Mouse (Mus musculus): ENCODE measurements around the gene Aldob. TPM values are rescaled to one million over a fixed set of nuclear protein-coding genes. Genes with fewer than 3 reads are reported as not detected.

Gene Aldob
- polyA plus RNA-seq, 1 experiment from 2014 or later, result 94.2 TPM

DNA sequence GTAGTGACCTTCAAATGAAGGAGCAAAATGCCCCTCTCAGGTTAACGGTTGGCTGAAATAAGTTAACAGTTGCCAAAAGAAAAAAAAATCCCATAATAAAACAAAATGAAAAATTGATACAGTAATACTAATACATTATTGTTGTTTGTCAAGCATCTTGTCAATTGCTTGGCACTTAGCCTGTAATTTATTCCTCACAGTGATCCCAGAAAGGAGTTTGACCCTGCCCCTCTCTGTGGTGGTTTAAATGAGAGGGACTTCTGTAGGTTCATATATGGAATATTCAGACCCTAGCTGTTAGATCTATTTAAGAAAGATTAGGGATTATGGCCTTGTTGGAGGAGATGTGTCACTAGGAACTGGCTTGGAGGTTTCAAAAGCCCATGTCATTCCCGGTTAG is 3.3 kb downstream of the Aldob start:
- 83% methylated on average over 2 of the region's 2 CpGs for WGBS
- H3K4me3 ChIP-seq (ENCODE audit: low read depth, low read length), result no peak overlapping the region
- H3K27me3 ChIP-seq (replicated peaks; ENCODE audit: control insufficient read depth, insufficient read depth, low read length), result no peaks in the 10 kb centered on the region
- no peak for ATAC-seq (replicated peaks; ENCODE audit: low FRiP score, low TSS enrichment, low read depth)
- no peak for DNase-seq (ENCODE audit: low spot score)
- no peak overlapping the region for H3K9ac ChIP-seq (ENCODE audit: low read length)
- H3K4me1 ChIP-seq (replicated peaks; ENCODE audit: control insufficient read depth, insufficient read depth, low read length), result no peaks in the 10 kb centered on the region
- no peaks in the 10 kb centered on the region for H3K36me3 ChIP-seq (ENCODE audit: control insufficient read depth, insufficient read depth, low read length)
- H3K27ac ChIP-seq (ENCODE audit: low read depth), result no peak overlapping the region
- no peak overlapping the region for H3K4me2 ChIP-seq (ENCODE audit: low read length)
- H3K9me3 ChIP-seq (ENCODE audit: control insufficient read depth, low read length), result no peaks in the 10 kb centered on the region

DNA sequence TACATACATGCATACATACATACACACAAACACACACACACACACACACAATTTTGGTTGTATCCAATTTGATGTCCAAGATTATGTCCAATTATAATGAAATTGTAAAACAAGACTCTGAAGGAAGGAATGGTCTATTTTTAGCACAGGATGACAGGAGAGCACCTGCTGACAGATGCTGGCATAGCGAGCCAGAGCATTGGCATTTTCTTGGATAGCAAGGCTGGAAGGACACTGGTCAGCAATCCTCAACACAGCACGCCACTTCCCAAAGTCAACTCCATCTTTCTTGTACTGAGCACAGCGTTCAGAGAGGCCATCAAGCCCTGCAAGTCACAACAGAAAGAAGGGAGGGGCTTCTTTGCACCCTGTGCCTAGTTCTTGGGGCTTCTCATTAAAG is 8.4 kb downstream of the Aldob start:
- DNase-seq (ENCODE audit: low spot score) (no peak), ATAC-seq (replicated peaks; ENCODE audit: low FRiP score, low TSS enrichment, low read depth) (no peak)
- no peak overlapping the region for H3K4me2 ChIP-seq (ENCODE audit: low read length)
- H3K27me3 ChIP-seq (replicated peaks; ENCODE audit: control insufficient read depth, insufficient read depth, low read length), result no peaks in the 10 kb centered on the region
- no peak overlapping the region for H3K27ac ChIP-seq (ENCODE audit: low read depth)
- no peak overlapping the region for H3K9ac ChIP-seq (ENCODE audit: low read length)
- H3K36me3 ChIP-seq (ENCODE audit: control insufficient read depth, insufficient read depth, low read length), result no peaks in the 10 kb centered on the region
- 80% methylated on average over 3 of the region's 3 CpGs for WGBS
- H3K4me3 ChIP-seq (ENCODE audit: low read depth, low read length), result no peak overlapping the region
- no peaks in the 10 kb centered on the region for H3K9me3 ChIP-seq (ENCODE audit: control insufficient read depth, low read length)
- H3K4me1 ChIP-seq (replicated peaks; ENCODE audit: control insufficient read depth, insufficient read depth, low read length), result no peaks in the 10 kb centered on the region

DNA sequence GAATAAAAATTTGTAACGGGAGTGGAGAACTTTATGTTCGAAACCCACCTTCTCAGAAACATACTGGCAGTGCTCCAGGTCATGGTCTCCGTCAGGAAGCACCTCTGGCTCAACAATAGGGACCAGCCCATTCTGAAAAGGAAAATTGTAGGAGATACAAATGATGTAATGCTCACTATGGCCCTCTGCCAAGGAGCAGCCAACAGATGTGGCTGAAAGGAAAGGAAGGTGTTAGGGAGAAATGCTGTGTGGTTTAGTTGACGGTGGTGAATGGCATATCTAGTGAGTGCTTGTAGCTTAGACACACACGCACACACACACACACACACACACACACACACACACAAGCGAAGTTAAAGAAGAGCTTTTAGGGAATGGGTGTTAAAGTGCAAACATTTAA is 9.7 kb downstream of the Aldob start:
- DNase-seq (ENCODE audit: low spot score), result no peak
- no peaks in the 10 kb centered on the region for H3K4me1 ChIP-seq (replicated peaks; ENCODE audit: control insufficient read depth, insufficient read depth, low read length)
- WGBS, result 65% methylated on average over 6 of the region's 6 CpGs
- no peaks in the 10 kb centered on the region for H3K9me3 ChIP-seq (ENCODE audit: control insufficient read depth, low read length)
- H3K4me2 ChIP-seq (ENCODE audit: low read length), result no peak overlapping the region
- no peak for ATAC-seq (replicated peaks; ENCODE audit: low FRiP score, low TSS enrichment, low read depth)
- H3K9ac ChIP-seq (ENCODE audit: low read length), result no peak overlapping the region
- no peak overlapping the region for H3K4me3 ChIP-seq (ENCODE audit: low read depth, low read length)
- H3K27ac ChIP-seq (ENCODE audit: low read depth), result no peak overlapping the region
- no peaks in the 10 kb centered on the region for H3K36me3 ChIP-seq (ENCODE audit: control insufficient read depth, insufficient read depth, low read length)
- no peaks in the 10 kb centered on the region for H3K27me3 ChIP-seq (replicated peaks; ENCODE audit: control insufficient read depth, insufficient read depth, low read length)

DNA sequence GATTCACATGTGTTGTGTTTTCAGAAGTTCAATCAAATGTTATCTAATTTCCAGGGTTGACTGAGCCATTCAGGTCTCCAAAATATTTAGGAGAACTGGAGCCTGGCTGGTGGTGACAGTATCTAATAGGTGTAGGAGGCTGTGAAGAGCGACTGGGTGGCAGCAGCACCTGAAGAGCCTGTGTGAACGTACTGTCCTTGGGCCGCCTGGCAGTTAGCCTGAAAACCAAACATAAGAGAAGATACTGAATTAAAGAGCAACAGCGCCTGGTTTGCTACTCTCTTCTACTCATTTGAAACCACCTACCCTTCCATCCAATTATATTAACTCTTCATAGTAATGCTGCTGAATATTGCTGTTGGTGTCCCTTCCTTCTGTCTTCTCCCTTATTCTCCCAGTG is 12.7 kb downstream of the Aldob start:
- ATAC-seq (replicated peaks; ENCODE audit: low FRiP score, low TSS enrichment, low read depth) (no peak), DNase-seq (ENCODE audit: low spot score) (no peak)
- Histone ChIP-seq H3K36me3 (ENCODE audit: control insufficient read depth, insufficient read depth, low read length) (no peaks in the 10 kb centered on the region), H3K9ac (ENCODE audit: low read length) (no peak overlapping the region), H3K4me3 (ENCODE audit: low read depth, low read length) (no peak overlapping the region), H3K9me3 (ENCODE audit: control insufficient read depth, low read length) (no peaks in the 10 kb centered on the region), H3K4me2 (ENCODE audit: low read length) (no peak overlapping the region), H3K27ac (ENCODE audit: low read depth) (no peak overlapping the region), H3K4me1 (replicated peaks; ENCODE audit: control insufficient read depth, insufficient read depth, low read length) (no peaks in the 10 kb centered on the region), H3K27me3 (replicated peaks; ENCODE audit: control insufficient read depth, insufficient read depth, low read length) (no peaks in the 10 kb centered on the region)
- 90% methylated on average over 4 of the region's 4 CpGs for WGBS

DNA sequence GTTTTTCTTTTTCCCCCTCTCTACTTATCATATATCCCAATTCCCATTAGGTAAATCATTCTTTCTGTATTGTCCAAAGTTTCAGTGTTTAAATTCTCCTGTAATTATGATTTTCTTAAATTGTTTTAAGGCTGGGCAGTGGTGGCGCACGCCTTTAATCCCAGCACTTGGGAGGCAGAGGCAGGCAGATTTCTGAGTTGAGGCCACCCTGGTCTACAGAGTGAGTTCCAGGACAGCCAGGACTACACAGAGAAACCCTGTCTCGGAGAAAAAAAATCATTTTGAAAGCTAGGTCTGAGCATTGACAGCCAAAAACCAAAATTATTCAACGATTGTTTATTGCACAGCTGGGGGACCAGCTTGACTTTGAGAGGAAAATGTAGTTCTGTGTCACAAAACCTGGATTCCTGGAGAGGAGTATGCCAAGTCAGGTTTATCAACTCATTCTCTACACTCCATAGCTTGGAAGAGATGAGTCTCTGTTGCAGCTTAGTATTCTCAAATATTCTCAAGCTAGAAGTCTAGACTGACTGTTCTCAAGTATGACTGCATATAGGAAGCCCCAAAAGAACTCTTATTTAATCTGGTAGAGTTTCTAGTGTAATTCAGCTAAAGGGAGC is 13.6 kb downstream of the Aldob start:
- 90% methylated on average over 4 of the region's 4 CpGs for WGBS
- no peak for ATAC-seq (replicated peaks; ENCODE audit: low FRiP score, low TSS enrichment, low read depth)

DNA sequence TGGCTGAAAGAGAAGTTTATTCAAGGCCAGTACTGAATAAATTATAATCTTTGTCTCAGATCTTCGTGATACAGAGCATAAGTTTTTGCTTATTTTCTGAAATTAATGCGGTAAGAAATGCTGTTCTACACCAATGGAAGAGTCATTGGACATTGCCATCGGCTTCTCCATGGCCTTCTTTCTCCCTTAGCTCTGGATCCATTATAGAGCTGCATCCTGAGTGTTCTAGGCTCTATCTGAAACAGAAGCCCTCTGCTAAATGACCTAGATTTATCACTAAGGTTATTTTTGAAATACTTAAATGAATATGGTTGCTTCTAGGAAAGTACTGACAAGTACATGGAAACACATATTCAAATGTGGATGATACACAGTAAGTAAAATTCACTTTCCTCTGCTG is 14.3 kb downstream of the Aldob start:
- Histone ChIP-seq H3K4me2 (ENCODE audit: low read length) (no peak overlapping the region), H3K9ac (ENCODE audit: low read length) (no peak overlapping the region), H3K27me3 (replicated peaks; ENCODE audit: control insufficient read depth, insufficient read depth, low read length) (no peaks in the 10 kb centered on the region), H3K4me1 (replicated peaks; ENCODE audit: control insufficient read depth, insufficient read depth, low read length) (no peaks in the 10 kb centered on the region), H3K9me3 (ENCODE audit: control insufficient read depth, low read length) (peaks cover 3% of the 10 kb centered on the region; the same call in 1 of the 2 replicates), H3K4me3 (ENCODE audit: low read depth, low read length) (no peak overlapping the region), H3K27ac (ENCODE audit: low read depth) (no peak overlapping the region), H3K36me3 (ENCODE audit: control insufficient read depth, insufficient read depth, low read length) (peaks cover 12% of the 10 kb centered on the region)
- no peak for ATAC-seq (replicated peaks; ENCODE audit: low FRiP score, low TSS enrichment, low read depth)
- 88% methylated on average over 3 of the region's 3 CpGs for WGBS
- DNase-seq (ENCODE audit: low spot score), result no peak

More for the DNA sequence above, 13.6 kb downstream of the Aldob start:
- no peaks in the 10 kb centered on the region for H3K9me3 ChIP-seq (ENCODE audit: control insufficient read depth, low read length)
- no peak overlapping the region for H3K9ac ChIP-seq (ENCODE audit: low read length)
- H3K4me2 ChIP-seq (ENCODE audit: low read length), result no peak overlapping the region
- no peaks in the 10 kb centered on the region for H3K4me1 ChIP-seq (replicated peaks; ENCODE audit: control insufficient read depth, insufficient read depth, low read length)
- no peak overlapping the region for H3K4me3 ChIP-seq (ENCODE audit: low read depth, low read length)
- DNase-seq (ENCODE audit: low spot score), result no peak
- no peaks in the 10 kb centered on the region for H3K27me3 ChIP-seq (replicated peaks; ENCODE audit: control insufficient read depth, insufficient read depth, low read length)
- H3K36me3 ChIP-seq (ENCODE audit: control insufficient read depth, insufficient read depth, low read length), result peaks cover 4% of the 10 kb centered on the region; the same call in 1 of the 2 replicates
- no peak overlapping the region for H3K27ac ChIP-seq (ENCODE audit: low read depth)

DNA sequence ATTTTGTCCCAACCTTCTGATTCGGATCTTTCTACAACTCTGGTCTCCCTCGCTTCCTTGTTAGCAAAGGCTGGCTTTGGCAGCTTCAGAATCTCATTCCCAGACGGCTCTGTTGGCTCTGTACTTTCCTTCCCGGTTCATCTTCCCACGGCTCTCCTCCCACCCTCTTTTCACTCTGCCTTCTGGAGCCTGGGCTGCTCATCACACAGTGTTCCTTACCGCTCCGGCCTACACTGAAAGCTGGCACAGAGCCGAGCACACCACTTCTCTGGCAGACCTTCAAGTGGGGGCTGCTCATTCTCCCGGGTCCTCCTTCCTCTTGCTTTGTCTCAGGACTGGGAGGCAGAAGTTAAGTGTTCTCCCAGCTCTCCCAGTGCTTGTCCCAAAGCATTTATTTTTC is 26.8 kb downstream of the Aldob start:
- no peaks in the 10 kb centered on the region for H3K27me3 ChIP-seq (replicated peaks; ENCODE audit: control insufficient read depth, insufficient read depth, low read length)
- 80% methylated on average over 9 of the region's 9 CpGs for WGBS

DNA sequence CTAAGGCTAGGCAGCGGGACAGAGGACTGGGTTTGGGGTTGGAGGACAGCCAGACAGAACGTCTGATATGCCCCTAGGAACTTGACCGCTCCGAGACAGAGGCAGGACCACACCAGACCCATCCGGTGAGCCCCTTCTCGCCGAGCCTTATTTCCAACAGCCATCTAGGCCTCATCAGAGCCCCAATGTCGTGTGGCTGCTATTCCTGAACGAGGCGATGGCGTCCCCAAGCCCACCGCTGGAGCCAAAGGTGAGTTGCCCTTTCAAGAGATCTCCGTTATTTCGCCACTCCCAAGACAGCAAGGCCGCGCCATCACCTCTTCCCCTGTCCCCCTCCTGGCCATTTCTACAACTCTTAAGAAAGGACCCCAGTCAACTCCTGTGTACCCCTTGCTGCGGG is 28.0 kb downstream of the Aldob start:
- no peak for DNase-seq (ENCODE audit: low spot score)
- WGBS, result under 1% methylated on average over 17 of the region's 17 CpGs
- peak overlapping the region; percentile 74 for H3K4me3 ChIP-seq (ENCODE audit: low read depth, low read length)

More for the DNA sequence above, 26.8 kb downstream of the Aldob start:
- no peak overlapping the region for H3K9ac ChIP-seq (ENCODE audit: low read length)
- H3K4me1 ChIP-seq (replicated peaks; ENCODE audit: control insufficient read depth, insufficient read depth, low read length), result peaks cover 10% of the 10 kb centered on the region
- H3K9me3 ChIP-seq (ENCODE audit: control insufficient read depth, low read length), result no peaks in the 10 kb centered on the region
- no peak for ATAC-seq (replicated peaks; ENCODE audit: low FRiP score, low TSS enrichment, low read depth)
- H3K4me3 ChIP-seq (ENCODE audit: low read depth, low read length), result 0 out of 2 replicates have a peak overlapping the region, but pooled peaks have one; percentile 74
- DNase-seq (ENCODE audit: low spot score), result no peak
- H3K27ac ChIP-seq (ENCODE audit: low read depth), result no peak overlapping the region
- peak overlapping the region; percentile 64; the same call in 1 of the 2 replicates for H3K4me2 ChIP-seq (ENCODE audit: low read length)
- H3K36me3 ChIP-seq (ENCODE audit: control insufficient read depth, insufficient read depth, low read length), result peaks cover 27% of the 10 kb centered on the region

More for the DNA sequence above, 28.0 kb downstream of the Aldob start:
- H3K4me1 ChIP-seq (replicated peaks; ENCODE audit: control insufficient read depth, insufficient read depth, low read length), result peaks cover 10% of the 10 kb centered on the region
- H3K9ac ChIP-seq (ENCODE audit: low read length), result peak overlapping the region; percentile 63
- no peaks in the 10 kb centered on the region for H3K9me3 ChIP-seq (ENCODE audit: control insufficient read depth, low read length)
- no peak overlapping the region for H3K27ac ChIP-seq (ENCODE audit: low read depth)
- no peaks in the 10 kb centered on the region for H3K27me3 ChIP-seq (replicated peaks; ENCODE audit: control insufficient read depth, insufficient read depth, low read length)
- ATAC-seq (replicated peaks; ENCODE audit: low FRiP score, low TSS enrichment, low read depth), result peak; percentile 32; the same call in 1 of the 2 replicates
- peaks cover 27% of the 10 kb centered on the region for H3K36me3 ChIP-seq (ENCODE audit: control insufficient read depth, insufficient read depth, low read length)
- peak overlapping the region; percentile 64 for H3K4me2 ChIP-seq (ENCODE audit: low read length)

Data from intestine, embryonic 14.5 days (tissue).